Mouse (Mus musculus) R1 (cell line): Measurements from ENCODE around the gene Pnpla2.
"Not testable (repeated sequence)": the region's sequence is repeated elsewhere in the genome, so short reads cannot be mapped to it uniquely, and the experiment has no call there.

Experiments used
- DNase-seq: peaks from one replicate; pipeline ENCODE4 v3.0.0-alpha.2; 2018; ENCODE audit warnings: low read depth, low spot score

The Pnpla2 gene

DNA sequence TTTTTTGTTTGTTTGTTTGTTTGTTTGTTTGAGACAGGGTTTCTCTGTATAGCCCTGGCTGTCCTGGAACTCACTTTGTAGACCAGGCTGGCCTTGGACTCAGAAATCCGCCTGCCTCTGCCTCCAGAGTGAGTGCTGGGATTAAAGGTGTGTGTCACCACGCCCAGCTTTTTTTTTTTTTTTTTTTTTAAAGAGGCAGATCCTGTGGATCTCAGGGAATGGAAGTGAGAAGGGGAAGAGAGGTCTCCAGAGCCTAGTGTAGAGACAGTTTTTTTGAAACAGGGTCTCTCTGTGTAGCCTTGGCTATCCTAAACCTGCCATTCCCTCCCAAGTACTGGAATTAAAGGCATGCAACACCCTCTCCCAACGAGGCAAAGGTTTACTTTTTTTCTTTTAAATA lies 8.6 kb upstream of the Pnpla2 start:
- DNase-seq: not testable (repeated sequence)

DNA sequence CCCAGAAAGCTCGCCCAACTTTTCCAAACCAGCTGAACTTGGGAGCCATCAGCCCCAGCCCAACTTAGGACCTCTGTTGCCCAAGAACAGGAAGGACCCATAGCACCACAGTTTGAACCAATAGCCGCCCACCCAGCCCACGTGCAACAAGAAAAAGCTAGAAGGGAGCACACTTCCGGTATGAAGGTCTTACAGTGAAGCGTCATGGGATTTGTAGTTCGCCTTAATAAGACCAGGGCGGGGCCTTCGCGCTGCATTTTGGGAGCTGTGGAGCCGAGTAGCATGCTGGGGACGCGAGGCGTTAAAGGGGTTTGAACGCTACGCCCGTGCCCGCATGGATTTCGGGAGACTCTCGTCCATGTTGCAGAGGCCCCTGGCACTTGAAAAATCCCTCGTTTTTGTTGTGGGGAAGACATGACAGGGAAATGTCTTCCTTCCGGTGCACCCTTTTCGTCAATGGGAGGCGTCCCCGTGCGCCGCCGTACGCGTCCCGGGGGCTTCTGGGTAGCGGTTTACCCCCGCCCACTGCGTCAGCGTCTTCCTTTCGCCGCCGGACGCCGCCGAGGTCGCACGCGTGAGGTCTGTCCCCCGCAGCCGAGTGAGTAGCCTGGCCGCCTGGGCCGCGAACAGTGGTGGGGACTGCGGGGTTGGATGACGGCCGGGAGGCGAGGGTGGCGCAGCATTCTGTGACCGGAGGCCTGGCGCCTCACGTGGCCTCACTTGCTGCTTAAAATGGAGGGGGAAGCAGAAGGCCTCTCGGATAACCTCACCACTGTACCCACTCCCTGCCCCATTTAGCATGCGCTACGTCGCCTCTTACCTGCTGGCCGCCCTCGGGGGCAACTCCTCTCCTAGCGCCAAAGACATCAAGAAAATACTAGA lies 7.6 kb upstream of the Pnpla2 start, which contains the start of gene Rplp2:
Rplp2 (plus strand) TSS at position 261 of the 882 bp plus-strand sequence.
- DNase-seq: peak; percentile 99

DNA sequence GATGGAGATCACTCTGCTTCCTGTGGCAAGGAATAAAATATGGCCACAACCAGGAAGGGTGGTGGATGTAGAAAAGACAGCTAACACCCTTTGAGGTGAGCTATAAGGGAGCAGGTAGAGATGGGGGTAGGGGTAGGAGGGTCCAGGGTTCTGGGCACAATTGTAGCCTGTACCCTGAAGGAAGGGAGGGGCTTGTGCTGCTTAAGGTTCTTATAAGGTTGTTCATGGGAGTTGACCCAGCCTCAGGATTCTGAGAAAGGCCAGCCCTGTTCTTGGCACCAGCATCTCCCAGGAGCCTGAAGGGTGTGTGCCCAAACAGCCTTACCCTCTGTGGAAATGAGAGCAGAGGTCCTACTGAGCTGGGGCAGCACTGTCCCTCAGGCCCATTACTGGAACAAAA lies 3.1 kb upstream of the Pnpla2 start:
- DNase-seq: peak; percentile 60

DNA sequence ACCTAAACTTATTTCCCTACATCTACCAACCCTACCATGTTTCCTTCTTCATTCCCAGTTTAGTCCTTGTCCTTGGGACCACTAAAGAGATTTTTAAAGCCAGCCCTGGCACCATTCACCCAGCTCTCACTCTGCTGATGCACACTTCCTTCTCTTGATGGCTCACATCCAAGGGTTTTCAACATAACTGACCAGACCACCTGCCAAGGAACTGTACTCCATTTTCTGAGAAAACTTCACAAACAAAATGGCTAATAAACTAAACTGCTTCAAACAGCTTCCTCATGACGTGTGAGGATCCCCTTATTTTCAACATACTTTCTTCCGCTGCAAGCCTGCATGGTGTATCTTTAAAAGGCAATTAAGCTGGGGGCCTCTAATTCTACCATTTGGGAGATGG lies 1.4 kb upstream of the Pnpla2 start:
- DNase-seq: no peak

DNA sequence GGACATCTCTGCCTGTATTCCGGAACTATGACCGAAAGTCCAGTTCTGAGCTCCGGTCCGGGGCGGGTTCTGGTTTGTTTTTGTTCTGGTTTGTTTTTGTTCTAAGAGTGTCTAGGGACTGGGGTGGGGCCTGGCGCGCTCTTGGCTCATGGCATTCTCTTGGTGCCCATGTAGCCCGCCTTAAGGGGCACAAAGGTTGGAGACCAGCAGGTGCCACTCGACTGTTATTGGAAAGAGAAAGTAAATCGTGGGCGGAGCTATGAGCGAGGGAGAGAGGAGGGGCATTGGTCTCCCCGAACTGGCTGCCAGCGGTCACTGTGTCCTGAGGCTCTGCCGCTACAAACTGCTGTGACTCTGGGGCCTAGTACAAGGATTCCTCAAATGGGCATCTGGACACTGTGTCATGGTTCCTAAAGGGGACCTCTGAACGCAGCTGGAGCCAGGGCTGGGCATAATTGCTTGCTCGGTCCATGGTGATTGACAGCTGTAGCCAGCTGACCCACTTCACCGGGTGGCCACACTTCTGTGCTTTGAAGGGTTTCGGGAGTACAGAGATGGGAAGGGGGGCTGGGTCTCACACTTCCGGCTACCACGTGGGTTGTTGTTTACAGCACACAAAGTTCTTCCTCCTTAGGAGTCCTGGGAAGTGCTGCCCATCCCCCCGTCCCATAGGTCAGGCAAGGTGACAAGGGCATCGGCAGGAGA lies 764 bp downstream of the Pnpla2 start:
- peak; percentile 71 for DNase-seq

DNA sequence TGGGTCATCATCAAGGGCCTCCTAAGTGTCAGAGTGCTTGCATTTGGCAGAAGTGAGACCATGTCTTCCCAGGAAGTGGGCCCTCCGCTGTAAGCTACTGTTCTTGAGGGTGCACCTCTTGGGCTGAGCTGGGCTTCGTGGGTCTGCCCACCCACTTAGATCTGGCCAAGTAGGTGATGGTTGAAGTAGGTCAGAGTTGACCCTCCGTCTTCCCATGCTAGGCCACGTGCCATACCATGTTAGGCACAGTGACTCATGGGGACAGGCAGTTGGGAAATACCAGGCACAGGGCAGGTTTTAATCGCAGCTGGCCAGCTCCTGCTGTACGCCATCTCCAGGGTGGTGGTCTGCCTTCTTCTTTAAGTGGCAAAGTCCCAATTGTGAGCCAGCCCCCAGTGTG lies 1.7 kb downstream of the Pnpla2 start:
- DNase-seq: no peak

DNA sequence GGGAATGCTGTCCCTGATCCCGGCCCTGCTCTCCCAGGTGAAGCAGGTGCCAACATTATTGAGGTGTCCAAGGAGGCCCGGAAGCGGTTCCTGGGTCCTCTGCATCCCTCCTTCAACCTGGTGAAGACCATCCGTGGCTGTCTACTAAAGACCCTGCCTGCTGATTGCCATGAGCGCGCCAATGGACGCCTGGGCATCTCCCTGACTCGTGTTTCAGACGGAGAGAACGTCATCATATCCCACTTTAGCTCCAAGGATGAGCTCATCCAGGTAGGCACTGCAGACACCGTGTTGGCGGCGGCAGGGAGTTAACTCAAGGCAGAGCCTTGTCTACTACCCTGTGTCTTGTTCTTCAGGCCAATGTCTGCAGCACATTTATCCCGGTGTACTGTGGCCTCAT lies 2.2 kb downstream of the Pnpla2 start:
- DNase-seq: no peak

DNA sequence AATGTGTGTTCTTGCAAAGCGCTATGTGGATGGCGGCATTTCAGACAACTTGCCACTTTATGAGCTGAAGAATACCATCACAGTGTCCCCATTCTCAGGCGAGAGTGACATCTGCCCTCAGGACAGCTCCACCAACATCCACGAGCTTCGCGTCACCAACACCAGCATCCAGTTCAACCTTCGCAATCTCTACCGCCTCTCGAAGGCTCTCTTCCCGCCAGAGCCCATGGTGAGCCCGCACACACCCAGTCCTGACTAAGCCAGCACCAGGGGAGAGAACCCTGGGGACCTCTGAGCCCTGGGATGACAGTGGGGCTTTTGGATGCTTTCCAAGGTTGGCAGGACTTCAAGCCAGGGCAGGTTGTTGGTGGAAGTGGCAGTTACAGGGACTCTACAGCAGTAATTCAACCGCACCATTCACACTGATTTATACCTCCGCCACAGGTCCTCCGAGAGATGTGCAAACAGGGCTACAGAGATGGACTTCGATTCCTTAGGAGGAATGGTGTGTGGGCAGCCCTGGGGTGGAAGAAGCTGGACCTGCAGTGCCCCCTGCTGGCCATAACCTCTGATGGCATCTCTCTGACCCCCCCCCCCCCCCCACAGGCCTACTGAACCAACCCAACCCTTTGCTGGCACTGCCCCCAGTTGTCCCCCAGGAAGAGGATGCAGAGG lies 3.1 kb downstream of the Pnpla2 start:
- no peak for DNase-seq

DNA sequence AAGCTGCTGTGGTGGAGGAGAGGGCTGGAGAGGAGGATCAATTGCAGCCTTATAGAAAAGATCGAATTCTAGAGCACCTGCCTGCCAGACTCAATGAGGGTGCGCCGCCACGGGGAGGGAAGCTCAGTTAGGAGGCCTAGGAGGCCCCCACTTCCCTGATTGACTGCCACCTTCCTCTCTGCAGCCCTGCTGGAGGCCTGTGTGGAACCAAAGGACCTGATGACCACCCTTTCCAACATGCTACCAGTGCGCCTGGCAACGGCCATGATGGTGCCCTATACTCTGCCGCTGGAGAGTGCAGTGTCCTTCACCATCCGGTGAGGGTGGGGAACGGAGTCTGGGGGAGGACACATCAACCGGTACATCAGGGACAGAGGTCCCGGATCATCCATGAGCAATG lies 3.7 kb downstream of the Pnpla2 start:
- no peak for DNase-seq

DNA sequence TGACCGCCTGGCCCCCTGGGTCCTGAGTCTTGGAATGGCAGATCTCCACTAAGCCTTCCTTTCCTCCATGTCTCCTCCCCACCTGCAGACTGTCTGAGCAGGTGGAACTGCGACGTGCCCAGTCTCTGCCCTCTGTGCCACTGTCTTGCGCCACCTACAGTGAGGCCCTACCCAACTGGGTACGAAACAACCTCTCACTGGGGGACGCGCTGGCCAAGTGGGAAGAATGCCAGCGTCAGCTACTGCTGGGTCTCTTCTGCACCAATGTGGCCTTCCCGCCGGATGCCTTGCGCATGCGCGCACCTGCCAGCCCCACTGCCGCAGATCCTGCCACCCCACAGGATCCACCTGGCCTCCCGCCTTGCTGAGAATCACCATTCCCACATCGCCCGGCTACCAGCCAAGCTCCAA lies 4.3 kb downstream of the Pnpla2 start:
- peak; percentile 78 for DNase-seq

DNA sequence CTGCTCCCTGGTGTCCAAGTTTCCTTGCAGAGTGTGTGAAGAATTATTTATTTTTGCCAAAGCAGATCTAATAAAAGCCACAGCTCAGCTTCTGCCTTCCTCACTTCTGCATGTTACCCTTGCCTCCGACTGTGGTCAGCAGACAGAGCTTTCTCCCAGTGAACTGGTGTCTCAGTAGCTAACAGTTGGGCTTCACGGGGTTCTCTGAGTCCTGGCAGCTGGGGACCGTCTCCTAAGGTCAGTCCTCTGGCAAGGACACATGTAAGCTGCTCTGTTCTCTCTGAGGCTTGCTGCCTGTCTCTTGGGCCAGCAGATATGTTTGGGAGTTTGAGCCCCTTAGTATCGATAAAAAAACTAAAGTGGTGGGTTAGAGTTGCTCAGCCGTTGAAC lies 5.0 kb downstream of the Pnpla2 start:
- DNase-seq: no peak

DNA sequence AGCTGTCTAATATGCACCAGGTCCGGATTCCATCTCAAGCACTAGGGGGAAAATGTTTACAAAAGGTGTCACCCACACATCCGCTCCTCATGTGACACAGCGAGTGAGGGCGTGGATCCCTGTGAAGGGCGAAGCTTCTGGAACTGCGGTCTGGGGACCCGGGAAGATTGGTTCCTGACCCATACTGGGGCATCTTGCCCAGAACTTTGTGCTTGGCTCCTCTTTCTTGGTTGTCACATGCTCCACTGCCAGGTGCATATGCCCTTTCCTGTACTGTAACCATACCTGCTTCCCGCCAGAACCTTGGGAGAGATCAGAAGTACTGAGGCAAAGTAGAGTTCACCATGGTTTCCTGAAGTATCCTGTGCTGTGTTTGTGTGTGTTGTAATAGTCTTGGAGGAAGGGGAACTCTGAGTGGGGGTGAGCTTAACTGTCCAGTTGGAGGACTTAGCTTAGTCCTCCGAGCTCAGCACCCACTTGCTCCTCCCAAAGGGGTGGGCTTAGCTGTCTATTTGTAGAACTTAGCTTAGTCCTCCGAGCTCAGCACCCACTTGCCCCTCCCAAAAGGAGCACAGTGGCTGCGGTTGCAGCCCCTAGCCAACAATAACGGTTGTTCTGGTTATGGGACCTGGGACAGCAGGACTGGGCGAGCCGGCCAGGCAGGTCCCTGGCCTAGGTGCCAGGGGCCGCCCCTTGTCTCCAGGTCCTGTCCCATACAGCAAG lies 5.6 kb downstream of the Pnpla2 start, which contains the start of gene Cracr2b:
Cracr2b (plus strand) TSS at position 704 of the 723 bp plus-strand sequence.
- DNase-seq: no peak

DNA sequence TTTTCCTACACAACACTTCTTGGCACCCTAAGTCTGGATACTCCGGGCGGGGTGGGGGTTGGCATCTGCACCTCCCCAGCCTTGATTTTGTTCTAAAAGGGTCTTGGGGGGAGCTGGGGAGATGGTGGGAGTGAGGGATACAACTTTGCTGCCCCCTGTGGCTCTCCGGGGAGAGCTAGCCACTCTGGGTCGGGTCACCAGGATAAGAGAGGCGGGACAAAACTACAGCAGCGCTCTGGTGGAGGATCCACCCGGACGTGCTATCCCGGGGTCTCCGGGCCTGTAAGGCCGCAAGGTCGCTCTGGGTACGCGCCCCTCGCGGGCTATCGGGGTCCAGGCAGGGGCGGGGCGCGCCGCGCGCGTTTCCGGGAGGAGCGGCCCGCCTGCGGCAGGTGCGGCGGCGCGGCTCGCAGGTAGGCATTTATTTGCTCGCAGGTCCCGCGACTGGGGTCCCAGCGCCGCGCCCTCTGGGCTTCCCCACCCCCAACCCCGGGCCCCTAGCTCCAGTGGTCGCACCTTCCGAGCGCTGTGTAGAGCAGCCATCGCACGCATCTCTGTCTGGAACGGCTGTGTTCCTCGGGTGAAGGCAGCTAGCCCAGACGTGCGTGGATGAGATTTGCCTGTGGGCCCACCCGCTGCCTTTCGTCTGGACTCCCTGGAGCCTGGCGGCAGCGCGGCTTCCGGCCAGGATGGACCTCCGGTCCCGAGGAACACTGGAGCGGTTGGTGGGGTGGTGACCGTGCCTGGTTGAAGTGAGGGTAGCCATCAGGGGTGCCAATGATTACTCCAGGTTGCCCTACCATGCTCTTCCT lies 6.7 kb downstream of the Pnpla2 start:
- DNase-seq: no peak

DNA sequence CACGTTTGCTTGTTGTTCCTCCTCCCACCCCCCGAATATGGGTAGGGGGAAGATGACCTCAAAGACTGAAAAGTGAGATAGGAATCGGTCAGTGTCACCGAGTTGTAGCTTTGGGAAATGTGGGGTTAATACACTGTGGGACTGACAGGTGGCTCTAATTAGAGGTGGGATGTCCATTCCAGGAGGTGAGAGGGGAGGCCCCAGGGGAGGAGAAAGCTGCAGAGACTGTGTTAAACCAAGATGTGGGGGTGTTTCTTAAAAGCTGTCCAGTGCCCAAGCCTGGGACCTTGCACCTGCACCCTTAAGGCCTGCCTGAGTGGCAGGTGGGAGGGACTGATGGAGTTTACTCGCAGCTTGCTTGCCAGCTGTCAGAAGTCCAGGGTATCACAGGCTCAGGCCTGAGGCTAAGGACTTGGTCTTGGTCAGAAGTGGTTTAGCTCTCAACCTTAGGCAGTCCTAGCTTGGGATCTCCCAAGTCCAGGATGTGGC lies 7.4 kb downstream of the Pnpla2 start:
- no peak for DNase-seq

DNA sequence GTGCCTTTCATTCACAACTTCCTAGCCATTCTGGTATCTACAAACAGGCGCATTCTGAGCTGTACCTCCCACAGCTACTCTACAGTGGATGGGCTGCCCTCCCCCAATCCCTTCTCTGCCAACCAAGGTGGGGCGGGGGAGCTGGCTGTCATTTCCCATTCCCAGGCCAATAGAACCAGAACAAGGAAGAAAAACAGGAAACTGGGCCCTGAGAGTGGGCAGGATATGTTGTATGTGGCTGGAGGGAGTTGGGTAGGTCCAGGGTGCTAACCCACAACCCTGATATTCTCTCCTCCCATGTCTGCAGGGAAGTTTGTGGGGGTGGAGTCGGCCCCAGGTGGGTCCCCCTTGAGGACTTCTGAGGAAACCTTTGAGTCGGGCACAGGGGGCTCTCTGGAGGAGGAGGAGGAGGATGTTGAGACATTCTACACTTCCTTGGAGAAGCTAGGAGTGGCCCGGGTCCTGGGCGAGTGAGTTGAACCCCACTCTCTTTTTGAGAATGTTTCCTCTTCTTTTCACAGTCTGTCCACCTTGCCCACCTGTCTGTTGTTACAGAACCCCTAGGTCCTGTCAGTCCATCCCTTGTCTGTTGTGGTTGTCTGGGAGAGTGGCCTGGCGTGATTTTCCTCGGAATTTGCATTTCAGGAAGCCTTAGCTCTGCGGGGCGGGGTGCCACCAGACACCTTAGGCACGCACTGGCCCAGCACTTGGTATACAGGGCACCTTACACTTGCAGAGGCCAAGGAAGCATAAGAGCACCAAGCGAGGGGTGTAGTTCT lies 9.0 kb downstream of the Pnpla2 start:
- no peak for DNase-seq

DNA sequence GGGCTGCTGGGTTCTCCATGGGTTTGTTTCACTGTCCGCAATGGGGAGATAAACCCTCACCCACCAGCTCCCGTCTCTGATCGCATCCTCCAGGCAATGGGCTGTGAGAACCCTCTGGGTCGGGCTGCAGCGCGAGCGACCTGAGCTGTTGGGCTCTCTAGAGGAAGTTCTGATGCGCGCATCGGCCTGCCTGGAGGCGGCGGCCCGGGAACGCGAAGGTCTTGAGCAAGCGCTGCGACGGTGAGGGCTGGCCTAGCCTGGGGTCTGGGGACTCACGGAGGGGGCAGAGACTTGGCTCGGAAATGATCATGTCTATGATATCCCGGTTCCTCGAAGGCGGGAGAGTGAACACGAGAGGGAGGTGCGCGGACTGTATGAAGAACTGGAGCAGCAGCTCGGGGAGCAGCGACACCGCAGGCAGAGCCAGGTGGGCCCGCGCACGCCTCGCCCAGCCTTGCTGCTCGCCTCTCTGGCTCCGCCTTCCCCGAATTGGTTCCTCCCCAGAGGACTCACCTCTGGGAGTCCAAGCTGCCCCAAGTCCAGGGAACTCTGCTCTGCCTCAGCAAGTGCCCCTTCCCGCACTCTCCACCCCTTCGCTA lies 9.7 kb downstream of the Pnpla2 start:
- no peak for DNase-seq

DNA sequence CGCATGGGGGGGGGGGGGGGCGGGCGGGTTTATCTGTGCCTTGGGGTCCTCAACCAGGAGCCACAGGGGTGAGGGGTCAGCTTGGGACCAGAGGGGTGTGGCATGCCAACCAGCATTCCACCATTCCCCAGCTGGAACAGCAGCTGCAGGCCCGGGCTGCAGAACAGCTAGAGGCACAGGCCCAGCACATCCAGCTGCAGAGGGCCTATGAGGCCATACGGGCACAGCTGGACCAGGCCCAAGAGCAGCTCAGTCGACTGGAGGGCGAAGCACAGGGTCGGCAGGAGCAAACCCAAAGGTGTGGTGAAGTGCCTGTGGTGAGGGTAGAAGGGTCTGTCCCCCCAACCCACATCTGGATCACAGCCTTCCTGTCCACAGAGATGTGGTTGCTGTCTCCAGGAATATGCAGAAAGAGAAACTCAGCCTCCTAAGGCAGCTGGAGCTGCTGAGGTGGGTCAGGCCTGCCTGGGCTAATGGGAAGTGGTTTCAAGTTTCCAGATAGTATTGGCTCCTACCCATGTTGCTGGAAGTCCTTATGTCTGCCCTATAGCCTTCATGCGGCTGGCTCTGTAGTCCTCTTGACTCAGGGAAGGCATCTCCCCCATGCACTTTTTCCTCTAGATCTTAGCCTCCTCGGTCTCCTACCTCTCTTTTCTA lies 10.5 kb downstream of the Pnpla2 start:
- DNase-seq: no peak

DNA sequence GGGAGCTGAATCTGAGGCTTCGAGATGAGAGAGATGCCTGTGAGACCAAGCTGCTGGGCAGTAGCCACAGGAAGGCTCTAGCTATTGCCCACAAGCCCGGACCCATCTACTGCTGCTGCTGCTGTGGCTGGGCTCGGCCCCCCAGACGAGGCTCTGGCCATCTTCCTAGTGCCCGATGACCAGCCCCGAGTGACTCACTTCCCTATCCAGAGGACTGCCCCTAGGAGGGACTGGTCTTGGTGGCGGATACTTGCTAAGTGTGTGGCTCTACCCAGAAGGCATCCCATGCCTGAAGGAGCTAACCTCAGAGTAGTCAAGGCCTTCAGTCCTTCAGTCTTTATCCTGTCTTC lies 11.0 kb downstream of the Pnpla2 start:
- DNase-seq: no peak

DNA sequence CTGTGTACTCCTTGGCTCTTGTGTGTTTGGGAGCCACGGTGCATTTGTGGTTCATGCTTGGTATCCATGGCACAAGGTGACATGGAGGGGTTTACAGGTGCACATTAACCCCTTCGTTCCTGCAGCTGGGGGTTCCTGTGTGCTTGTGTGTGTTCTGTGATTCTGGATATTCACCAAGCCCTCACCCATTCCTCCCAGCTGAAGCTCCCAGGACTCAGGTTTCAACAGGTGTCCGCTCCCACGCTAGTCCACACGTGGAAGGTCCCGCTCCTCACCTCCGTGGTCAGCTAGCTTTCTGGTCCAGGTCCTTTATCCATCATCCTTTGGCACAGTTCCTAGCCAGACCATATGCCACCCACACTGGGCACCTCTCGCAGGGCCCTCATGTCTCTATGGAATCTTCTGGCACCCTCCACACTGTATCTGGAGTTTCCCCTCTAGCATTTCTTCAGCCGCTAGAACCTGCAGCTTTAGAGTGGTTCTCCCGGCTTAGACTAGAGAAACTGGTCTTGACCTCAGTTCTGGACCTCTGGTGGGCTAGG lies 11.7 kb downstream of the Pnpla2 start:
- no peak for DNase-seq
